Mouse (Mus musculus) heart, postnatal 10 days (tissue): ENCODE data around the gene Olfr1461. TPM values are rescaled to one million over a fixed set of nuclear protein-coding genes. Genes with fewer than 3 reads are reported as not detected.

ENCODE experiments used
- DNase-seq, 2 experiments: peaks; one replicate each; pipeline ENCODE4 v3.0.0; 2021
- intact Hi-C: fragments of 180-260 bp; cut with DNase I; formaldehyde crosslinking; loops from one replicate; pipeline ENCODE4 v1.15.1; 2025
- total RNA-seq, 2 experiments: library from RNA; stranded (reverse); gene quantifications; 2 replicates each; pipeline ENCODE4 v1.2.3; 2021

Olfr1461 gene
- total RNA-seq, result not detected

DNA sequence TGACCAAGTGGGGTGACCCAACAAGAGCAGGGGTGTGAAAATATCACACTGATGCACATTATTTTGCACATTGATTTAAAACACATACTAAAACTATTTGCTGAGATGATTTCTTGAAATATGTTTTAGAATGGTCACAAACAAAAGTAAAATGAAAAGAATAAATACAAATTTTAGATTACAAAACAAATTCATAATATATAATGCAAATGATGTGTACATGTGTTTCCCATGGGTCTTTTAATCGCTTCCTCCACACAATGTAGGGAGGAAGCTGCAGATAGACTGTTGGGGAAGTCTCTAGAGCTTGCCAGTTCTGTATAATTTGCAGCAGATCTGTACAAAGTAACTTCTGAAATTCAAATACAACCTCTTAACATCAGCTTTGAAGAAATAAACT lies at the start of gene Olfr1461:
TSS of gene Olfr1461 (plus strand) at position 301 of the 400 bp plus-strand sequence.
- intact Hi-C loops, result no loop called here

DNA sequence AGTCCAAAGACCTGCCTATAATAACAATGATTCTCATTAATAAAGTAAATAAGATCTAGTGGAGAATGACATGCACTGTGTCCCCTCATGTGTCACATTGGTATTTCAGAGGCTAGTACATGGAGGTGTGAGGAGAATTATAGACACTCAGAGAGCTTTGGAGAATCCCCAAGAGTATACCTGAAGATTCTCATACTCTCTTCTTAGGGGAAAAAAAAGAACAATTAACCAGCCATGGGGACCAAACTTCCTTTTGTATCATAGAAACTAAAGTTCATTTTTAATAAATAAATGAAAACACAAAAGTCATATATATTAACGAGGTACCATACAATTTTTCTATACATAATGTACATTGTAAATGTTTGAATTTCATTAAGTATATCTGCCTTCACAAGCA lies 13.4 kb upstream of the Olfr1461 start, which contains the start of gene Olfr1459:
TSS of gene Olfr1459 (minus strand) at position 101 of the 400 bp plus-strand sequence.
- intact Hi-C loops, result no loop called here
- no peak for DNase-seq

More for the DNA sequence above, at the start of gene Olfr1461:
- DNase-seq, result no peak

DNA sequence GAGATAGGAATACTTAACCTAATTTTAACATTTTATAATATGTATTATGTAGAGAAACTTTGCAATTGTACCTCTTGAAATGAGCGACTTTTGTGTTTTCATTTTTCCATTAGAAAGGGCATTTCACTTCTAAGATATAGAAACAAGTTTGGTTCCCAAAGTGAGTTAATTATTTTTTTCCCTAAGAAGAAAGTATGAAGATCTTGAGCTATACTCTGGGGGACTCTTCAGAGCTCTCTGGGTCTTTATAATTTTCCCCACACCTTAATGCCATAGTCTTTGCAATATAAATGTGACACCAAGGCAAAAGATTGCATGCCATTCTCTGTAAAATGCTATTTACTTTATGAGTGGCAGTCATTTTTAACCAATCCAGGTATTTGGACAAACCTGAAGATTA lies 22.6 kb downstream of the Olfr1461 start, which contains the start of gene Olfr1462:
TSS of gene Olfr1462 (plus strand) at position 301 of the 400 bp plus-strand sequence.
- intact Hi-C loops, result no loop called here
- DNase-seq, result no peak

Other genes with a start within 250 kb of the Olfr1461 start
- not detected for gene Olfr1448, start 238.6 kb upstream of the Olfr1461 start, total RNA-seq
- gene Olfr1449, start 232.2 kb upstream of the Olfr1461 start, total RNA-seq, result not detected
- gene Olfr1450, start 212.7 kb upstream of the Olfr1461 start, total RNA-seq, result not detected
- gene Olfr1451, start 168.0 kb upstream of the Olfr1461 start, total RNA-seq, result not detected
- gene Olfr1453, start 134.7 kb upstream of the Olfr1461 start, total RNA-seq, result not detected
- gene Olfr1454, start 102.4 kb upstream of the Olfr1461 start, total RNA-seq, result not detected
- gene Olfr1457, start 65.1 kb upstream of the Olfr1461 start, total RNA-seq, result not detected
- not detected for gene Olfr1458, start 56.2 kb upstream of the Olfr1461 start, total RNA-seq
- gene Olfr1459, start 13.5 kb upstream of the Olfr1461 start, total RNA-seq, result under 1 TPM; 0.02 to 0.05 TPM
- not detected for gene Olfr1462, start 22.7 kb downstream of the Olfr1461 start, total RNA-seq
- not detected for gene Olfr1463, start 68.3 kb downstream of the Olfr1461 start, total RNA-seq
- not detected for gene Olfr1465, start 152.5 kb downstream of the Olfr1461 start, total RNA-seq
- not detected for gene Olfr1466, start 175.9 kb downstream of the Olfr1461 start, total RNA-seq
- gene Olfr1467, start 199.2 kb downstream of the Olfr1461 start, total RNA-seq, result not detected
- gene Olfr1469, start 244.8 kb downstream of the Olfr1461 start, total RNA-seq, result not detected